Mouse (Mus musculus): ENCODE data around the gene Kcnn3. TPM values are rescaled to one million over a fixed set of nuclear protein-coding genes. Genes with fewer than 3 reads are reported as not detected.

Kcnn3 gene
- 1 to 10 TPM; 1.5 to 2.0 TPM for total RNA-seq (2021)
- long read RNA-seq, experiment 1, partial matches to known transcripts = 0 of 1 reads
- long read RNA-seq, experiment 1, other reads (novel, unspliced or antisense) = 1 of 1 reads
- long read RNA-seq, experiment 2 = 0 reads

GRCm38 (mm10) chr3:89519894-89520293, at the start of gene Kcnn3:
Gene Kcnn3, plus strand, starts transcription at chr3:89520164.
- peak; percentile 90 for DNase-seq

GRCm38 (mm10) chr3:89472280-89472679, 47.7 kb upstream of the Kcnn3 start:
- no peak for DNase-seq

GRCm38 (mm10) chr3:89473838-89474237, 46.1 kb upstream of the Kcnn3 start:
- no peak for DNase-seq

GRCm38 (mm10) chr3:89479055-89479454, 40.9 kb upstream of the Kcnn3 start:
- no peak for DNase-seq

GRCm38 (mm10) chr3:89481488-89481887, 38.5 kb upstream of the Kcnn3 start:
- no peak for DNase-seq

GRCm38 (mm10) chr3:89482249-89482648, 37.7 kb upstream of the Kcnn3 start:
- no peak for DNase-seq

- peak; percentile 78 to 82 for DNase-seq
Measured at GRCm38 (mm10) chr3:89484766-89485524, 35.0 kb upstream of the Kcnn3 start.

GRCm38 (mm10) chr3:89486111-89486510, 33.9 kb upstream of the Kcnn3 start:
- DNase-seq = no peak

GRCm38 (mm10) chr3:89486916-89487702, 32.9 kb upstream of the Kcnn3 start:
- peak; percentile 25 to 30 for DNase-seq

GRCm38 (mm10) chr3:89490790-89491189, 29.2 kb upstream of the Kcnn3 start:
- no peak for DNase-seq

- no peak for DNase-seq
Measured at GRCm38 (mm10) chr3:89491559-89491958, 28.4 kb upstream of the Kcnn3 start.

GRCm38 (mm10) chr3:89492701-89493151, 27.2 kb upstream of the Kcnn3 start:
- DNase-seq = no peak

GRCm38 (mm10) chr3:89494630-89495029, 25.3 kb upstream of the Kcnn3 start:
- no peak for DNase-seq

- DNase-seq = no peak
Measured at GRCm38 (mm10) chr3:89496366-89496765, 23.6 kb upstream of the Kcnn3 start.

GRCm38 (mm10) chr3:89499696-89500095, 20.3 kb upstream of the Kcnn3 start:
- no peak for DNase-seq

GRCm38 (mm10) chr3:89501486-89501885, 18.5 kb upstream of the Kcnn3 start:
- DNase-seq = no peak

- no peak for DNase-seq
Measured at GRCm38 (mm10) chr3:89502551-89502950, 17.4 kb upstream of the Kcnn3 start.

- DNase-seq = no peak
Measured at GRCm38 (mm10) chr3:89508041-89508440, 11.9 kb upstream of the Kcnn3 start.

GRCm38 (mm10) chr3:89510979-89511378, 9.0 kb upstream of the Kcnn3 start:
- no peak for DNase-seq

- DNase-seq = no peak
Measured at GRCm38 (mm10) chr3:89511400-89511799, 8.6 kb upstream of the Kcnn3 start.

- no peak for DNase-seq
Measured at GRCm38 (mm10) chr3:89512225-89512624, 7.7 kb upstream of the Kcnn3 start.

- DNase-seq = peak in 1 of 2 experiments; percentile 37
Measured at GRCm38 (mm10) chr3:89515444-89515843, 4.5 kb upstream of the Kcnn3 start.

- DNase-seq = no peak
Measured at GRCm38 (mm10) chr3:89516321-89516720, 3.6 kb upstream of the Kcnn3 start.

Measured in heart, adult 18-20 months (tissue).